Mouse (Mus musculus) frontal cortex, postnatal 25 days (tissue): Measurements from ENCODE around the gene Insl5.

Source experiments
- DNase-seq, 2 experiments: peaks; one replicate each; pipeline ENCODE4 v3.0.0; 2022; ENCODE audit warnings: low spot score in 2 of 2

The Insl5 gene

DNA sequence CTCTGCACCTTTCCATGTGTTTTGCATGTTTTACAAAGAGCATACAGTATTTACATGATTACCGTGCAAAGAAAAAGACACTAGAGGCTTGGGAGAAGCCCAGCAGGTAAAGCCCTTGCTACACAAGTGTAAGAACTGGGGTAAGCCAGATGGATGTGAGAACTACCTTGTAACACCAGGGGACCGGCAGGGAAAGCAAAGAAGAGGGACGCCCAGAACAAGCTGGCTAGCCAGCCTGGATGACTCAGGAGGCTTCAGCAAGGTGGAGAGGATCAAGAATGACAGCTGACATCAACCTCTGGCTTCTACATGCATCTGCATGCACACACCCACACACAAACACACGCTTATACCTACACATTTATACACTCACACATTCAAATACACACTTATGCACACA, 36.6 kb downstream of the Insl5 start:
- DNase-seq: no peak

DNA sequence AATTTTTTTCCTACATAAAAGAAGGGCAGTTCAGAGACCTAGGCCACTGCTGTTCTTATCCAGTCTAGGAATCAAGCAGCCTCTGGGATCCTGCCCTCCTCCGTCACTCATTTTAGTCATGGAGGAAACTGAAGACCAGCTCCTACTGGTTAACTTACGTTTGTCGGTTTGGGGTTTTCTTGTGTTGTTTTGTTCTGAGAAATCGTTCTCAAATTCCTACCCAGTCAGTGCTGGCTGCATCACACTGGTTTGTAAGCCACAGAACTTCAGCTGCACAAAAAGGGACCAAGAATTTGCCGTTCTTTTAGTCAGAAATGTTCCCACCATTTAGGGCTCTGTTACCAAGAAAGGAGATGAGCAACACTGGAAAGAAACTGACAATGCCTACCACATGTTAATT, 37.3 kb downstream of the Insl5 start:
- no peak for DNase-seq

DNA sequence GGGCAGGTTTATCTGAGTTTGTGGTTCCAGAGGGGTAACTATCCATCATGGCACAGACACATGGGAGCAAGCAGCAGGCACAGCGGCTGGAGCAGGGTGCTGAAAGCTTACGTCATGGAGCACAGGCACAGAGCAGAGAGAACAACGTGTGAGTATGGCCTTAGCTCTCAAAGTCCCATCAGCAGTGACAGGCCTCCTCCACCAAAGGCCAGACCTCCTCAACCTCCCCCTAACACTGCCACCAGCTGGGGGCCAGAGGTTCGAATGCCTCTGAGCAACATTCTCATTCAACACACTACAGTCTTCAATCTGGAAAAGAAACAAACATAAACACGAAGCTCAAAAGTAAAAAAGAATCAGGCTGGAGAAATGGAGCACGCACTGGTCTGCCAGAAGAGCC, 38.1 kb downstream of the Insl5 start:
- DNase-seq: no peak

DNA sequence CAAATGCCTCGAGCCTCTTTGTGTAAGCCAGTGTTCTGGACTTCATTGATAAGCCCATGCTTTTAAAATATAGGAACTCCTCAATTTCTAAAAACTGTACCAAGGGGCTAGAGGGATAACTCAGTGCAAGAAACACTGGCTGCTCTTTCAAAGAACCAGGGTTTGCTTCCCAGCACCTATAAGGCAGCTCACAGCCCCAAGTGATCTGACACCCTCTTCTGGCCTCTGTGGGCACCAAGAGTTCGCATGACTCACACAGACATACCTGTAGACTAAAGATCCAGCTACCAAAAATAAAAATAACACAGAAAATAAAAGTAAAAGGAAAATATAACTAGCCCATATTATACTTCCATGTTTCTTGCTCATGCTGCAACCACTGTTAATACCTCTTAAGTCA, 38.9 kb downstream of the Insl5 start:
- DNase-seq: no peak

DNA sequence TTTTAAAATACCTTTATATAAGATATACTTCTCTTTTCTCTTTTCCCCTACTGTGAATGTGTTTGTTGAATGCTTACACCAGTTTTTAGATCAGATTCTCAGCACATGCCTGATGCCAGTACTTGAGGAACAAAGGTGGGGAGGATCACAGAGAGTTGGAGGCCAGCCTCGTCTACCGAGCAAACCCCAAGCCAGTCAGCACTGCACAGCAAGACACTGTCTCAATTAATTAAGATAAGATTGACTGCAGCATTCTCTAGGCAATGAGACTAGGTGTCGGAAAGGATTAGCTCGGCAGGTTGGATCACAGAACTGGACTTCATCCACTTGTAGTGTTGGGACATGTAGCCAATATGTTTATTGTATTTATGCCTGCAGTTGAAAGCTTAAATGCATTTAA, 39.3 kb downstream of the Insl5 start:
- no peak for DNase-seq

DNA sequence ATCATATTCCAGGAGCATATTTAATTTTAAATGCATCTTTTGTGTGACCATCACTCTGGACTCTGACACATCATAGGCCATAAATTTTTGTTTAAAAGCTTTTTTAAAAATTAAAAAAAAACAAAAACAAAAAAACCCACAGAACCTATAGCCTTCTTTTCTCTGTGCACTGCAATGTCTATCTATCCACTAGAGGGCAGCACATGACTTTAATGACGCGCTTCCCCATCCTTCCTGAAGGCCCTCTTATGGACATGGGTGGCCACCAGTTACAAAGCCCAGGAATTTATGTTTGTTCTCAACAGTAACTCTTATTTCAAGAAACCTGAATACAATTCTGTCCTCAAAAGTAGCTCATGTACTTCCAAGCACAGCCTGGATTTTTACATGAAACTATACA, 39.7 kb downstream of the Insl5 start:
- DNase-seq: peak in 1 of 2 experiments; percentile 36

DNA sequence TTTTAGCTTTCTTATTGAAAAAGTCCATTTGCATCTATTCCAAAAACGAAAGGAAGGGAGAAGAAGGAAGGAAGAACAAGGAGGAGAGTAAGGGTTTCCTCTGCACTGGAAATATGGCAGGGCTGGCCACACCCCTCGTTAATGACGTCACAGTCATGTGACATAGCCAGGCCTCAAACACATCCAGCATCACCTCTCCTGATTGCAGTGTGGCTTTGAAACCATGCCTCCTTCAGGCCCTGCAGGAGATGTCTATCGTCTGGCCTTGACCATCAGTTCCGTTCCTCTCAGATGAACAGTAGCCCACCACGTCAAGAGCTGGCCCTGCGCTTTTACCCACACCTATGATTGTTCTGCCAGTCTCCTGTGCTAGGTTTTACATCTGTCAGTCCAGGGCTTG, 40.5 kb downstream of the Insl5 start:
- DNase-seq: no peak

DNA sequence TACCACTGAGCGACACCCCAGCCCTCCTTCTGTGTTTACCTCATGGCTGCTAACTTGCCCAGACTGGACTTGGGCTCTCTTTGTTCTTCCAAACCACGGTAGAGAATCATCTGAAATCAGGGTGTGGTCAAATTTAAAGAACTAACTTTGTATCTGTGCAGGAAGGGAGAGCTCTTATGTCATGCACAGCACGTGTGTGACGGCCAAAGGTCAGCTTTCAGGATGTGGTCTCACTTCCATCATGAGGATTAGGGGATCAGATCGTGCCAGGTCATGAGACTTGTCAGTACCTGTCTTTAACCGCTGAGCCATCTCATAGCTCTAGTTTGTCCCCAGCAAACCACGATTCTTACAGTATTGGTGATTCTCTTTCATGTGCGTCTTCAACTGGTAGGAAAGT, 44.9 kb downstream of the Insl5 start:
- no peak for DNase-seq

DNA sequence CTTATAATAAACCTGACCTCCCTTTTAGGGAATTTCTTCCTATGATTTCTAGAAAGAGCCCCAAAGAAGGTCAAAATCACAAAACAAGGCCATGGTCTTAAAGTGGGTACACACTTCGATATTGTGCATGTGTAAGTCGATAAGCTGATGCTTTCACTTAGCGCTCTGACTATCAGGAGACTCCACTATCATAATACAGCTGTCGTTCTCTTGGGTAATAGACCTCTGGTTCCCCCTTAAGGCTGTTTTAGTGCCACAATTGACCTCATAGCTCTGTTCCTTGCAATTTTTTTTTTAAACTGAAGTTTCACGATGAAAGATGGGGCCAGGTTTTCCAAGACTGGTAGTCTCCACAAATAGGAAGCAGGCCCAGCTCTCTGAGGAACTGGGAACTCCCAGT, 47.3 kb downstream of the Insl5 start:
- no peak for DNase-seq

DNA sequence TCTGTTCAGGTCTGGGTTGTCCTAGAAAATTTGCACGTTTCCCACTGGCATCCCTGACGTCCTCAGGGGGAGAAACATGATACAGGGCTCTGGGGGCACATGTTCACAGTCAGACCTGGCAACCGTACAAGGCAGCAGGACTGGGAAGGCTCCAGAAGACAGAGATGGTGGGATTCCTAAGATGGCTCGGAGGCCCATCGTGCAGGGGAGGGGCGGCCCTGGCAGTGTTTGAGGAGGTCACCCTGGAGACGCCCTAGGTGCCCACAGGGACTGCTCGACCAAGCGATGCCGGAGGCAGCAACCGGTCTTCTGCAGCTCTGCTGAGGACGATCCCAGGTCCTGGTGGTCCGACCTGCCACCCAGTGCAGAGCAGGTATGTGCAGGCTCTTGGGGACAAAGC, 48.2 kb downstream of the Insl5 start, which contains the start of gene Tctex1d1:
Tctex1d1 (plus strand) TSS at position 167 of the 400 bp plus-strand sequence.
- no peak for DNase-seq

DNA sequence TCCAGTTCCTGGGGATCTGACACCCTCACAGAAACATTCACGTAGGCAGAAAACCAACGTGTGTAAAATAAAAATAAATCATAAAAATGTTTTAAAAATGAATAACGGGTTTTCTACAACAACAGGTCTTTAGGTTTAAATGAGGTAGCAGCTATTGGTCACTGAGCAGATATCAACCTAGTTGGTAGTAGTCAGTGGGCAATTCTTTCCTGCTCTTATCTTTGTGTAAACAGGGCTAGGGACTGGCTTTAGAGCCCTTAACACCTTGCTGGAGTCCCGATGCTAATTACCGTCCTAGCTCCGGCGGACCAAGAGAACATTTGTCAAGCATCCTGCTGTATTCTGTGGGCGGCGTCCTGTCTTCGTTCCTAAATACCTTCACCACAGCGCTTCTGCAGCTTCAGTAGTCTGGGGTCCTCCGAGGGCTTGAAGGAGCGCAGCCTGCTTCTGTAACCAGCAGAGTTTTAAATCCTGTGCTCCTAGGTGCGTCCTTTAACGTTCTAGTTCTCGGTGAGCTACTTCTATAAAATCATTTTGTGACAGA, 48.8 kb downstream of the Insl5 start:
- no peak for DNase-seq

DNA sequence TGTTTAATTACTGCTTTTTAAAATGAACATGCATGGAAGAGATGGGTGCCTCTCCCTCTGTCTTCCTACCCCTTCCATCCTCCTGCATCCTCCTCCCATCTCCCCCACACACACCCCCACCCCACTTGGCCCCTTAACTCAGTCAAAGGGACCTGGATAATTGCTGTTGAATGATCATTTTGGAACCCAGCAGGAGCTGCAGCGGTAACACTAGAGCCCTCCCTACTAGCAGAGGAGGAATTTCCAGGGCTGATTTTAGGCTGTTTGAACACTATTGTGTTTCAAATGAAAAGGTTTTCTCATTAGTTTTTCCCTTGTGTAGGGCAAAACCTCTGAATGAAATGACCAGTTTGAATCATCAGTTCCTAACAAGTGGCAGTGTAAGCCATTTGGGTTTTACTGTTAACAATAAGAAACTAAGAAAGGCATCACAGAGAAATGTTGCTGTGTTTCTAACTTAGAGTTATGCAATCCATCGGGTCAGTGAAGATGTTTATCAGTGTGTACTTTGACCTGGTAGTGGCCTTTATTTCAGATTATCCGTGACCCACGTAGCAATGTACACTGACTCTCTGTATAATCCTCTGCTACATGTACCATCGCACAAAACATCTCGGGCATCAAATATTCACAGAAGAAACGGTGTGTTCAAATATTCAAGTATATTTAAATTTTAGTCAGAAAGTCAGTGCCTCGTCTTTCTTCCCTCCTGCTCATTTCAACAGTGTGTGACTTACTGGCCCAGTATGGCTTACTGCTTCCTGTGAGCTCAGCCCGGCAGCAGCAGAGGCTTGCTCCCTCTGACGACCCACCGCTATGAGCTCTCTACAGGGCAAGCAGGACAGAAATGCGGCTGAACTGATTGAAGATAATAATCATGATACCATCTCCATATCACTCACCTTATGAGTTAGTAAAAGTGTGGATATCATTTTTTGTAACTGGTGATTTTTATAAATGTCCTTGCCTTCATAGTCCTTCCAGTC, 50.1 kb downstream of the Insl5 start:
- DNase-seq: no peak

DNA sequence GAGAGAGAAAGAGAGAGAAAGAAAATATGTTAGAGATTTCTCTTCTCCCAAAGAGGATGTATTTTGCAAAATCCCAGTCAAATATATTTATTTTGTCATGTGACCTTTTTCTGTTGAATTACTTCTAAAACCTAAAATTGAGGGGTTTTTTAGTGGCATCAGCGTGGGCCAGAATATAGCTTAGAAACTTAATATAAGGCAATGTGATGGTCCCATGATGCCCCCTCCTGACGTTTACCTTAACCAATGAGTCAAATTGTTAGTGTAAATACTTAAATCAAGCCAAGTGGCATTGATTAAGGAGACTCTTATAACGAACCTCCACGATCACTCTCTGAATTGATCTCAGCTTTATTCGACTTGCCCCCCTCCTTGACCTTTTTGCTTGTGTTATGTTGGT, 52.5 kb downstream of the Insl5 start:
- DNase-seq: no peak

DNA sequence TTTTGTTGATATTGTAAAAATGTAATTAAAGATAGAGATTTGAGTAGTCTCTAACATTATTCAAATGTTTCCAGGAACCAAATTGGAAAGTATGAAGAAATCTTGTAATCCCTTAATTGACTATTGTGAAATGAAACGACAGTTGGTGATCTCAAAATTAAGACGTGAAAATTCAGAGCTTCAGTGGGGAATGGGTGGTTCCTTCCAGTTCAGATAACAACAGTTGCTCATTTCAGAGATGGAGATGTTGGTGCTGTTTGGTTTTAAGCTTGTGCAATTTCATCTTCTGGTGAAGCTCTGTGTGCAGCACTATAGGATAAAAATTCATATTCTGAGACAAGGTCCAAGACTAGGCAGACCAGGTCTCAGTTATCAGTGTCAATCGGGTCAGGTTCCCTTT, 54.6 kb downstream of the Insl5 start:
- DNase-seq: no peak

DNA sequence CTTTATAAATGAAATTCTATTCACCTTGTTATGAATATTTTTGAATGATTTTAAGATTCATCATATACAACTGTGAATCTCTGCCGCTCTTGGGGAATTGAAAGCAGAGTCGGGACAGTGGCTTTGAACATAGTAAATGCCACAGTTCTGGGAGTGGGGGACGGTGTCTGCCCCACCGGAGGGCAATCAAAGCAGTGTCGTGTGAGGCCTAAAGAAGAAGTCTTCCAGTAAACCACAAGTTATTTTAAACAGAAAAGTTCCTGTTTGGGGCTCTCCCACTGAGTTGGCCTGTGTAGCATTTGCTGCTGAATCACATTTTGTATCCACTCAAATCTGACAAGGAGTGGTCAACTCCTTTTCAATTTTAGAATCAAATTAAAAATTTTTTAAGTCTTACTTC, 55.5 kb downstream of the Insl5 start:
- no peak for DNase-seq

DNA sequence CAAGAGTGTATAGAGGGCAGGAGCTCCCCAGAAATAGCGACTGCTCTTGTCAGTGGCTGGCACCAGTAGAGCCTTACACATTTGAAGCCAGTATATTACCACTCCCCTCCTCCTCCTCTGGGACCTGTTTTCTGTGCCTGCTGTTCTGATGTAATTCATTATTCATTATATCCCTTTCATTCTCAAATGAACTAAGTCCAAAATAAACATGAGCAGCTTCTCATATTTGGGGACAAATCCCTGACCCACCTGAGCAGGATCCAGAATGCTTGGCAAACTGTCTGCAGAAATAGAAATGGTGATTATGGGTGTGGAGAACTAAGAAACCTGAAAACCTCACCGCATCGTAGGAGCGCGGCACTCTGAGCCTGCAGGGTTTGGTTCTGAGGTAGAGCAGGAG, 57.0 kb downstream of the Insl5 start:
- DNase-seq: no peak
